Mouse (Mus musculus) small intestine, adult 2 months (tissue): ENCODE measurements around the gene Awat1. TPM values are rescaled to one million over a fixed set of nuclear protein-coding genes. Genes with fewer than 3 reads are reported as not detected.

ENCODE experiments used
- H3K27ac ChIP-seq: fragments of 200-500 bp; 2 replicates; pipeline ENCODE4 v1.5.1; 2012; ENCODE audit warnings: low read depth, low read length, control low read depth, inconsistent platforms; ENCODE audit not compliant: insufficient read depth
- H3K27me3 ChIP-seq: fragments of 200-500 bp; 2 replicates; pipeline ENCODE4 v1.6.1; 2012; ENCODE audit warnings: mild to moderate bottlenecking, moderate library complexity, low read length, inconsistent platforms; ENCODE audit not compliant: control insufficient read depth, insufficient read depth
- H3K36me3 ChIP-seq: fragments of 200-500 bp; 2 replicates; pipeline ENCODE4 v1.6.1; 2012; ENCODE audit warnings: mild to moderate bottlenecking, low read length, control low read depth, inconsistent platforms; ENCODE audit not compliant: control insufficient read depth, insufficient read depth
- H3K4me1 ChIP-seq: fragments of 200-500 bp; 2 replicates; pipeline ENCODE4 v1.6.1; 2012; ENCODE audit warnings: low read length, inconsistent platforms, mixed read lengths; ENCODE audit not compliant: control insufficient read depth, insufficient read depth, insufficient read length
- H3K4me3 ChIP-seq: fragments of 200-500 bp; 2 replicates; pipeline ENCODE4 v1.5.1; 2012; ENCODE audit warnings: low read depth, mild to moderate bottlenecking, control low read depth, inconsistent platforms, low read length, moderate library complexity
- CTCF ChIP-seq: fragments of 200-500 bp; IDR thresholded peaks from 2 replicates; pipeline ENCODE4 v1.5.1; 2012; ENCODE audit warnings: low read depth, mild to moderate bottlenecking, control low read depth, inconsistent platforms, low read length, moderate library complexity, mixed read lengths; ENCODE audit not compliant: insufficient replicate concordance, insufficient read length; ENCODE audit errors: extremely low read depth
- POLR2A ChIP-seq: fragments of 200-500 bp; IDR thresholded peaks from 2 replicates; pipeline ENCODE4 v1.6.1; 2012; ENCODE audit warnings: low read depth, mild to moderate bottlenecking, control low read depth, inconsistent platforms, low read length, moderate library complexity
- WGBS: fragments of 180-500 bp; shearing (Covaris S2); methylation state at CpG from one replicate; pipeline ENCODE4 v1.1.7; 2018; 5-methylcytosine and 5-hydroxymethylcytosine counted together
- polyA plus RNA-seq: library from polyadenylated mRNA; depleted of rRNA; stranded (reverse); fragments of >200 nt; gene quantifications from 2 replicates; pipeline ENCODE4 v1.2.3, GENCODE M21; 2012; rRNA removed

The Awat1 gene
- polyA plus RNA-seq, result not detected in 2 replicates

DNA sequence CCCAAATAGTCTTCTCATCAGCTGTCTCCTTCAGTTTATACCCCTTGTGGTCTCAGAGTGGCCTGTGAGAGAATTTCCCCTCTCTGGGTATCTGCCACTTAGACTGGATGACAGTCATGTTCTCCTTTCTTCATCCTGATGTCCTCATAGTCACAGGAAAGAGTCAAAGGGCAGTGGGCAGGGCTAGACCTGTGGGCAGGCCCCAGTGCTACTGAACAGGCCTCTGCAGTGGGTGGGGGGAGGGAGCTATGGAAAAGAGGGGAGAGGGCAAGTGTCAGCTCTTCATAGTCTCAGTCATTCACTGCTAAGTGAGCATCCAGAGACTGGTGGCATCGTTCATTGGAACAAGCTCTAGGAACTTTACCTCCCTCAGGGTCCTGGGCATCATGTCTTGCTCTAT, at the start of gene Awat1:
Awat1 (plus strand) TSS at position 301 of the 400 bp plus-strand sequence.
- 86% methylated on average over 1 of the region's 1 CpGs for WGBS
- Histone ChIP-seq H3K36me3 (no peaks in the 10 kb centered on the region), H3K4me3 (no peak within 1 kb of the TSS), H3K27ac (no peak within 1 kb of the TSS), H3K4me1 (no peaks in the 10 kb centered on the region), H3K27me3 (no peaks in the 10 kb centered on the region)
- TF ChIP-seq CTCF (no peak), POLR2A (no peak)

DNA sequence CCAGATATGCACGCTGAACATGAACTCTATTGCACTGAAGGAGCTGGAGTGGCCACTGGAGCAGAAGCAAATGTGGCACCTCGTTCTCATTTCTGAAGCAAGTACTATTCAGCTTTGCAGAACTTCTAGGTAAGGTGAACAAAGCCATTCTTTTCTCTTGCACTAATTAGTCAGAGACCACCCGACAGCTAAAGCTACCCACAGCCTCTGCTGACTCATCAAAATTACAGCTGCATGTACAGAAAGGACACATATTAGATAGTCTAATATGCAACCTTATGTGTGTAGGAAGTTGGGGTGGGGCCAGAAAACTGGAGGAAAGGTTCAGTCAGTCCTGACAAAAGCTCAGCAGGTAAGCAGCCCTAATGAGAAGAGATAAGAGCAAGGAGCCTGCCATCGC, 47.6 kb upstream of the Awat1 start, which contains the start of gene Dgat2l6:
Dgat2l6 (plus strand) TSS at position 368 of the 400 bp plus-strand sequence.
- TF ChIP-seq CTCF (no peak), POLR2A (no peak)
- Histone ChIP-seq H3K27me3 (no peaks in the 10 kb centered on the region), H3K36me3 (no peaks in the 10 kb centered on the region), H3K27ac (no peak within 1 kb of the TSS), H3K4me1 (no peaks in the 10 kb centered on the region), H3K4me3 (no peak within 1 kb of the TSS)
- 76% methylated on average over 4 of the region's 4 CpGs for WGBS

DNA sequence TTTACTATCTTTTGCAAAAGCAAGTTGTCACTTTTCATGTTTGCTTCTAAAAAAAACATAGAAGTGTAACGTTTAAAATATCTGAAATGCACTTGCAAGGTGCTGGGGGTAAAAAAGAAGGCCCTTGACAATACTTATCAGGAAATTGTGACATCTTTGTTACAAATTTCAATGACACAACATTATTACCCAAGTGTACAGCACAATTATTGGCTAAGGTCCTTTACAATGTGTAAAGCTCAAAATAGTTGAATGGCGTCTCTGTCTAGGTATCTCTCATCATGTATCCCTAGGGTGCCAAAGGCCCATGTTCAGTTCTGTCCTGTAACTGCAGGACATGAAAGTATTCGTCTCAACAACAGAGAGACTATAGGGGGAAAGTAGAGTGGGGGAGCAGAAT, 16.0 kb upstream of the Awat1 start:
- Histone ChIP-seq H3K36me3 (no peaks in the 10 kb centered on the region), H3K4me1 (no peaks in the 10 kb centered on the region), H3K27me3 (no peaks in the 10 kb centered on the region), H3K27ac (no peak overlapping the region), H3K4me3 (no peak overlapping the region)
- WGBS, result 64% methylated on average over 3 of the region's 3 CpGs
- TF ChIP-seq POLR2A, result no peak
- TF ChIP-seq CTCF, result no peak

DNA sequence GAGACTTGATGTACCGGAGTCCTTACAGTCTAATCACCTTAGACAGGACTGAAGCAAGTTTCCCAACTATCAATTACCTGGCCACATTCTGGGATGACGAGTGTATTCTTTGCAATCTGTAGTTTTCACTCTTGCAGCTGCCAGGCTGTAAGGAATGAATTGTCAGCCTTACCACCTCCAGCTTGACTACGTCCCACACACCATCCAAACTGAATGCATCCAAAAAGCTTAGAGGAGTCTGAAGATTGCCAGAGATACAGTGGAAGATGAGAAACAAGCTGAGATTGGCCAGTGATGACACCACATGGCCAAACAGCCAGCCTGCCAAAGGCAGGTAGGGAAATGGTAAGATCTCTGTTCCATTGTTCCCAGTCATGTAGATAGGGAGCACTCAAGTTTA, 6.4 kb upstream of the Awat1 start:
- 82% methylated on average over 3 of the region's 3 CpGs for WGBS
- Histone ChIP-seq H3K27me3 (no peaks in the 10 kb centered on the region), H3K36me3 (no peaks in the 10 kb centered on the region), H3K4me3 (no peak overlapping the region), H3K27ac (no peak overlapping the region), H3K4me1 (no peaks in the 10 kb centered on the region)
- TF ChIP-seq POLR2A (no peak), CTCF (no peak)

DNA sequence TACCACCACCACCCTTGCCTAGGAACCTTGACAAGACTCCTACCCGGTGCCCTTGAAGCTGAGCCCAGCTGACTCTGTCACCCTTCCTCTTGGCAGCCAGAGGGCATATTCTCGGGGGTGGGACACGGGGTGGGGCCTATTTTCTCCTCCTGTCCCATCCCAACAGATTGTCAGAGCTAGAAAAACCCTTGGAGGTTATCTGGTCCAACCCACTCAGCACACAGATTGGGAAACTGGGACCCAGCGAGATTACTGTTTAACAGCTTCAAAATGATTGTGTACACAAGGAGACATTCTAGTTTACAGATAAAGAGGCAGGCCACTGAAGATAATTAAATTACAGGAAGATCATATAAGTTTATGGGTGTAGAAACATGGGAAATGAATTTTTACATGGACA, 22.7 kb downstream of the Awat1 start, which contains the start of gene P2ry4:
P2ry4 (minus strand) TSS at position 79 of the 400 bp plus-strand sequence.
- no peak within 1 kb of the TSS for H3K4me3 ChIP-seq
- H3K27ac ChIP-seq, result no peak within 1 kb of the TSS
- no peaks in the 10 kb centered on the region for H3K27me3 ChIP-seq
- H3K4me1 ChIP-seq, result no peaks in the 10 kb centered on the region
- WGBS, result 25% methylated on average over 4 of the region's 4 CpGs
- H3K36me3 ChIP-seq, result no peaks in the 10 kb centered on the region
- TF ChIP-seq POLR2A (no peak), CTCF (no peak)

DNA sequence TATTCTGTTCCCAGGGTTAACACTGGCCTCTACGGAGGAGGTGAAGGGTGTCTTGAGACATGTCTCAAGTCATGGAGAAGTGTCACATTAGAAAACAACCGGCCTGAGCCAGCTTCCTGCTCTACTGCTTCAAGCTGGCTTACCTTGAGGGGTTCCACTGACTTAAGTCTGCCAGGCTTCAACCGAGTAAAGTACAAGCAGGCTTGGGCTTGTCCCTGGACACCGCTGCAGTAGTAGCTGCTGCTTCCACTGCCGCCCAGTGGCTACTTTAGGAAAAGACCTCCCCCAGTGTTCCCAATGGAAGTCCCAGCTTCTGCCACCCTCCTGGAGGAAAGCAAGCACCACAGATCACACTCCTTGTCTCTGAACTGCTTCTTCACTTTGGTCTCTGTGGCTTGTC, 25.4 kb downstream of the Awat1 start:
- H3K4me1 ChIP-seq, result no peaks in the 10 kb centered on the region
- H3K36me3 ChIP-seq, result no peaks in the 10 kb centered on the region
- H3K4me3 ChIP-seq, result no peak overlapping the region
- 30% methylated on average over 5 of the region's 5 CpGs for WGBS
- TF ChIP-seq CTCF (peak; percentile 28; the same call in 1 of the 2 replicates), POLR2A (no peak)
- H3K27me3 ChIP-seq, result no peaks in the 10 kb centered on the region
- H3K27ac ChIP-seq, result no peak overlapping the region

DNA sequence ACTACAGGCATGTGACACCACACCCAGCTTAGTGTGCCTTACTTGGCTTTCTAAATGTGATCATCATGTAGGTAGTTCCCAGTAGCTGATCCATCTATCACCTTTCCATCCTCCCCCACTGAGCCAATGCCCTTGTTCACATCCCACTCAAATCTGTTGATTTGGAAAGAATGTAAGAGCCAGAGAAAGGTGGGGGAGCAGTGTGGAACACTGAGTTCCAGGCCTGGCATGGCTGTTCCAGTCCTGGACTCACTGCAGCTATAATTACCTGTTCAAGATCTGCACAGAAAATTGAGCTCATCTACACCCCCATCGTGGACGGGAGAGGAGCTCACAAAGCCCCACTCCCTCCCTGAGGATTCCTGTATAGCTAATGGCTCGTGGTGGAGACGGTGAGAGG, 27.7 kb downstream of the Awat1 start:
- Histone ChIP-seq H3K4me1 (no peaks in the 10 kb centered on the region), H3K27ac (no peak overlapping the region), H3K27me3 (no peaks in the 10 kb centered on the region), H3K4me3 (no peak overlapping the region), H3K36me3 (no peaks in the 10 kb centered on the region)
- no peak for TF ChIP-seq CTCF
- TF ChIP-seq POLR2A, result no peak
- WGBS, result 63% methylated on average over 4 of the region's 4 CpGs

DNA sequence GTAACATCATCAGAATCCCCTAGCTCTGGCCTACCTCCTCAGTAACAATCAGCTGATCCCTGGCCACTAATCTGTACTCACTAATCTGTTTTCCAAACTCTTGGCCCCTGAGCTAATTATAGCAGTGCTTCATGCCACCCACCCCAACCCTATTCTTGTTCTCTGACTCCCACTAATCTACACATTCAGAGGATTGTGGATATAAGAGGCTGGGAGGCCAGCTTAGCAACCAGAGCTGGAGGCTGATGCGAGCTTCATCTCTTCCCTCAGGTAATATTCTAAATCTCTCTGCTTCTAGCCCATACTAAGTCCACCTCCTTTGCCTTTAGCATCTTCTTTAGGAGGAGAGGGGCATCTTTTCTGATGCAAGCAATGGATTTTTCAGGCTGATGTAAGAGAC, 33.3 kb downstream of the Awat1 start, which contains the start of gene Arr3:
Arr3 (plus strand) TSS at position 184 of the 400 bp plus-strand sequence.
- no peaks in the 10 kb centered on the region for H3K36me3 ChIP-seq

More for the DNA sequence above, 33.3 kb downstream of the Awat1 start, which contains the start of gene Arr3:
- no peaks in the 10 kb centered on the region for H3K27me3 ChIP-seq
- TF ChIP-seq CTCF, result no peak
- TF ChIP-seq POLR2A, result no peak
- no peak within 1 kb of the TSS for H3K27ac ChIP-seq
- WGBS, result 88% methylated on average over 1 of the region's 1 CpGs
- no peaks in the 10 kb centered on the region for H3K4me1 ChIP-seq
- no peak within 1 kb of the TSS for H3K4me3 ChIP-seq
